Mouse (Mus musculus) MEL (cell line): ENCODE results near the gene Plekhg1.

Source experiments
- CHD1 ChIP-seq: IDR thresholded peaks from 2 replicates; pipeline ENCODE4 v1.6.1; 2012; ENCODE audit warnings: low read depth, mild to moderate bottlenecking, inconsistent platforms, low read length, improper control_type of control experiment
- CTCF ChIP-seq, 3 experiments: IDR thresholded peaks in 2 of 3; conservative IDR thresholded peaks in 1 of 3; 2 replicates each; pipeline ENCODE4 v1.5.1; 2011 to 2012; ENCODE audit warnings: low read length in 3 of 3, low read depth in 2 of 3, mild to moderate bottlenecking in 2 of 3, improper control_type of control experiment in 1 of 3, inconsistent platforms in 1 of 3, mixed read lengths in 1 of 3, moderate library complexity in 1 of 3; ENCODE audit not compliant: control insufficient read depth in 1 of 3, insufficient read depth in 1 of 3, poor library complexity in 1 of 3, severe bottlenecking in 1 of 3
- GATA1 ChIP-seq: IDR thresholded peaks from 2 replicates; pipeline ENCODE4 v1.6.1; 2011; ENCODE audit warnings: low read depth, low read length, improper control_type of control experiment
- HCFC1 ChIP-seq: IDR thresholded peaks from 2 replicates; pipeline ENCODE4 v1.6.1; 2012; ENCODE audit warnings: low read depth, mild to moderate bottlenecking, inconsistent platforms, low read length, improper control_type of control experiment, moderate library complexity
- JUND ChIP-seq: IDR thresholded peaks from 2 replicates; pipeline ENCODE4 v1.6.1; 2011; ENCODE audit warnings: low read depth, mild to moderate bottlenecking, improper control_type of control experiment, low read length
- MAX ChIP-seq: IDR thresholded peaks from 2 replicates; pipeline ENCODE4 v1.6.1; 2011; ENCODE audit warnings: low read length, improper control_type of control experiment
- NRF1 ChIP-seq: IDR thresholded peaks from 2 replicates; pipeline ENCODE4 v1.6.1; 2014; ENCODE audit warnings: low read depth, mild to moderate bottlenecking, inconsistent platforms, low read length, improper control_type of control experiment, moderate library complexity; ENCODE audit not compliant: poor library complexity, insufficient read depth, severe bottlenecking
- POLR2A ChIP-seq, 2 experiments: IDR thresholded peaks; 2 replicates each; pipeline ENCODE4 v1.6.1; 2011 to 2012; ENCODE audit warnings: low read length in 2 of 2, mild to moderate bottlenecking in 2 of 2, control low read depth in 1 of 2, improper control_type of control experiment in 1 of 2, low read depth in 1 of 2, moderate library complexity in 1 of 2; ENCODE audit not compliant: control insufficient read depth in 1 of 2, insufficient read depth in 1 of 2, poor library complexity in 1 of 2
- RAD21 ChIP-seq: IDR thresholded peaks from 2 replicates; pipeline ENCODE4 v1.6.1; 2011; ENCODE audit warnings: mild to moderate bottlenecking, low read depth, low read length, improper control_type of control experiment
- ZKSCAN1 ChIP-seq: IDR thresholded peaks from 2 replicates; pipeline ENCODE4 v1.6.1; 2012; ENCODE audit warnings: low read depth, mild to moderate bottlenecking, inconsistent platforms, low read length, improper control_type of control experiment, moderate library complexity
- ZNF384 ChIP-seq: IDR thresholded peaks from 2 replicates; pipeline ENCODE4 v1.6.1; 2012; ENCODE audit warnings: low read depth, mild to moderate bottlenecking, inconsistent platforms, low read length, improper control_type of control experiment

DNA sequence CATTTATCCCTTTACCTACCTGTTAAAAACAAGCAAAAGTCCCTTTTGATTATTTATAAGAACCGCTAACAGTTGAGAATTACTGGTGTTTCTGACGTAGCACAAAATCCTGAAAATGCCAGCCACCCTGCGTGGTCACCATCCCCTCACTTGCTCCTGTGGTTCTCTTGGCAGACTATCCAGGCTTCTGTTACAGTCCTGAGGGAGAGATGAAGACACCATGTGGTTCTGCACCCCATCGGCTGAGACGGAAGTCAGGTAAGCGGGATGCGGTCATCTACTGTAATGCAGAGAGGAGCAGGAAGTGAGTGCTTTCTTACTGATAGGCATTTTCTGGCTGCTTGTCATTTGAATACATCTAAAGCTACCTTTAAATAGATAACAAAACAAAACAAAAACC lies 207.2 kb downstream of the Plekhg1 start:
- no peak for TF ChIP-seq GATA1
- no peak for TF ChIP-seq ZNF384
- no peak for TF ChIP-seq POLR2A (IDR thresholded peaks at IDR 0.05; ENCODE audit: control insufficient read depth in 1 of 2, insufficient read depth in 1 of 2, low read depth in 1 of 2, low read length in 2 of 2, poor library complexity in 1 of 2)
- no peak for TF ChIP-seq ZKSCAN1
- no peak for TF ChIP-seq CTCF (IDR thresholded peaks at IDR 0.05 in 2 of 3, conservative IDR thresholded peaks at IDR 0.05 in 1 of 3; ENCODE audit: control insufficient read depth in 1 of 3, insufficient read depth in 1 of 3, low read depth in 2 of 3, low read length in 3 of 3, poor library complexity in 1 of 3, severe bottlenecking in 1 of 3)
- no peak for TF ChIP-seq HCFC1
- no peak for TF ChIP-seq JUND
- TF ChIP-seq CHD1, result no peak
- no peak for TF ChIP-seq RAD21
- TF ChIP-seq NRF1, result no peak
- TF ChIP-seq MAX, result no peak
